Mouse (Mus musculus) megakaryocyte, embryonic 14.5 days (primary cell): ENCODE results near the gene Gm9821.

Experiments
- FLI1 ChIP-seq: IDR thresholded peaks from 2 replicates; pipeline ENCODE4 v1.6.1; 2012; ENCODE audit warnings: low read length, inconsistent platforms, mixed read lengths
- GATA1 ChIP-seq: IDR thresholded peaks from 3 replicates; pipeline ENCODE4 v1.6.1; 2012; ENCODE audit warnings: mixed read lengths, low read length, inconsistent platforms, borderline replicate concordance

GRCm38 (mm10) chr2:91980830-91981229, 35.3 kb downstream of the Gm9821 start:
- TF ChIP-seq FLI1: no peak
- TF ChIP-seq GATA1: no peak
